Mouse (Mus musculus): ENCODE measurements at regions not wholly inside any gene's neighbourhood (a gene's known extent, or its start where the extent isn't known, plus 50 kb on each side); places are given as distances from the start of the nearest gene placed in this dataset.
"Not testable (repeated sequence)": the region's sequence is repeated elsewhere in the genome, so short reads cannot be mapped to it uniquely, and the experiment has no call there.

DNA sequence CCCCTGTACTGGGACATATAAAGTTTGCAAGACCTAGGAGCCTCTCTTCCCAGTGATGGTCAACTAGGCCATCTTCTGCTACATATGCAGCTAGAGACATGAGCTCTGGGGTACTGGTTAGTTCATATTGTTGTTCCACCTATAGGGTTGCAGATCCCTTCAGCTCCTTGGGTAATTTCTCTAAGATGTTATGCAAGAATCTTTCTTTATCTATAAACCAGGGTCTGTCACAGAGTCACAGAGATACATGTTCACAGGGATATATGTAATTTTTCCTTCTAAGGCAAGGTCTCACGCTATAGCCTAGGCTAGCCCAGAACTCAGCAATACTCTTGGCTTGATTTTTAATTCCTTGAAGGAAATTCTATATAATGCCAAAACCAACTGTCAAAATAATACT, 56.9 kb downstream of the Zfp36l1 start:
- DNase-seq (ENCODE audit: low spot score in 2 of 2), result not testable (repeated sequence)

DNA sequence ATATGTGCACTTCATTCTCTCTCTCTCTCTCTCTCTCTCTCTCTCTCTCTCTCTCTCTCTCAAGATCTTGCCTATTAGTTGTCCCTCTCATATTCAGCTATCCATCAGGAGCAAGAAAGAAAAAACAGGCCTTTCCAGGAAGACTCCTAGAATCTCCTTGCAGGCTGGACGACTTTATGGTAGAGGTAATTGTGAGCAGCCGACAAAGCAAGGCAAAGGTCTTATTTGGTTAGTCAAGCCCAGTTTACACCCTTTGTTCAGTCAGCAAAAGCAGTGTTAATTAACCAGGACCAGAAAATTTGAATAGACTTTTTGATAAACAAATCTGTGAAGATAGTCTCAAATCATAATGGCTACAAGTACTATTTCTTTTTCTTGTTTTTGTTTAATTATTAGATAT, 57.4 kb downstream of the Zfp36l1 start:
- DNase-seq (ENCODE audit: low spot score in 2 of 2), result no peak

- DNase-seq (ENCODE audit: low spot score in 2 of 2), result no peak
Measured at GRCm38 (mm10) chr12:80054655-80055037, 58.2 kb downstream of the Zfp36l1 start.

- DNase-seq (ENCODE audit: low spot score in 2 of 2), result no peak
Measured at GRCm38 (mm10) chr12:80053902-80054654, 58.7 kb downstream of the Zfp36l1 start.

DNA sequence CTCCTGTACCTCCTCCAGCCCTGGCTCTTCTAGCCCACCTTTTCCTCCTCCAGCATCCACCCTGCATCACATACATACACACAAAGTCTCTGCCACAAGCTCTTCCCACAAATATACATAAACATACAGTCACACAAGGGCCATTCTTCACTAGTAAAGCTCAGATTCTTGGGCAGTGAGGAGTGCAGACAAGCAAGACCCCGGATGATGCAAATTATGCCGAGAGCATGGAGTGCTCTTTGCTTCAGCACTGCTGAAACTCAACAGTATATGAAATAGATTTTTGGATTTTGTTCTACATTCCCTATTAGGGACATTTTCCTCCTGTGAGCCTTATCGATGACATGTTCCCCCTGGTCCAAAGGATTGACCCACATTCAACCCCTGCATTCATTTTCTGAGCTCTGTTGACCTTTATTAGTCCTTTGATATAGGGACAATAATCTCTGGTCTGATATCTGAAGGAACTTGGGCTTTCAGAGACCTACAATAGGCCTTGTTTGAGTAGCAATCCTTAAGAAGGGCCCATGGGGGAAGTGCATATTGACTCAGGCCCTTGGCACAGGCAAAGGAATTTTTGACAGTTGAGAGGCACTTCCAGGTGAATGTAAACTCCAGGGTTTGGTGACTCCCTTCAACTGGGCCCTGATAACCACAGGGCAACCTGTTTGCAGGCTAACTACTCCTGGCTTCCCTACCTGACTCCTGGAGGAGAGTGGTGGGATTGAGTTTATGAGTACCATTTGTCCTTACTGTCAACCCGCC, 64.4 kb downstream of the Zfp36l1 start:
- no peak for DNase-seq (ENCODE audit: low spot score in 2 of 2)

GRCm38 (mm10) chr12:80046625-80047303, 66.0 kb downstream of the Zfp36l1 start:
- no peak for DNase-seq (ENCODE audit: low spot score in 2 of 2)

DNA sequence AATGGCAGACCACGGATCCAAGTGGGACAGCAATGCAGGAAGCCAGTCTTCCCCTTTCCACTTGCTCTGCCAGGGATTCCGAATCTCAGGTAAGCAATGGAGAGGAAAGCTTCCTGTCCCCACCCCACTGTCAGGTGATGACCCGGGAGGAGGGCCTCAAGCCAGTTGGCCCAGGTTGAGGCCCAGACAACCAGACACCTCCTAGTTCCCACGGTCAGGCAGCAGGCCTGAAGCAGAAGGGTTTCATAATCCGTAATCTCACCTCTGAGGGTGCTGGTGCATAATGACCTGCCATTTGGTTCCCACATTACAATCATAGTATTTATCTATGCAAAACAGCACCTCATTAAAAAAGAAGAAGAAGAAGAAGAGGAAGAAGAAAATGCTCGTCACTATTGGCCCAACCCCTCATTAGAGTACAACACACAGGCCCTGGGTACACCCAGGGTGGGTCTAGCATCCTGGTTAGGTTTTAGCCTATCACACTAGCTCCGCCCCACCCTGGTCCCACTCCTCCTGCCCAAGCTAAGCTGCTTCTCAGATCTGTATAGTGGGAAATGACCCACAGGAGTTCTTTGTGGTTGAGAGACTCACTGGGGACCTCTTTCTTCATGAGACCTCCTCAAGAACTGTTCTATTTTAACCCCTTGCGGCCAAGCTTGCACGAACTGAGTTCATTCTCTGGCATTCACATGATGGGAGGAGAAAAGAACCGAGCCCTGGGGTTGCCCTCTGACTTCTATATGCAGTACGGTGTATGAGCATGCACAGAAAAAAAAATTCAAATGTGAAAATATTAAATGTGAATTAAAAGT, 71.1 kb downstream of the Zfp36l1 start:
- no peak for DNase-seq (ENCODE audit: low spot score in 2 of 2)

DNA sequence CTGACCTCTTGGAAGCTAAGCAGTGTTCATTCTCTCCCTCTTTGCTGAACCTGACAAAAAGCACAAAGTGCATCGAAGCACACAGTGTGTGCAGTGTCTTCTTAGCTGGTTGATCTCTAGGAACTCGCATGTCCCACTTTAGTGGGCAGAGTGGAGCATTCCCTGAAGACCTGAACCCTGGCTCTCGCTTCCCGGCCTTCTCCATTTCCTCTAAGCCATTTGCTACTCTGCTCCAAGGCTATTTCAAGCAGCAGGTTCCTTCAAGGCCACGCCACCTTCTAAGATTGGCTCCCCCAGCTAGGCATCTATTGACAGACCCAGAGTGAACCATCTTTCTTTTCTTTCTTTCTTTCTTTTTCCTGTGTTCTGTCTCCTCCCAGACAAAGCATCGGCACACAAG, 71.8 kb downstream of the Zfp36l1 start:
- no peak for DNase-seq (ENCODE audit: low spot score in 2 of 2)

GRCm38 (mm10) chr12:80040233-80040632, 72.6 kb downstream of the Zfp36l1 start:
- no peak for DNase-seq (ENCODE audit: low spot score in 2 of 2)

DNA sequence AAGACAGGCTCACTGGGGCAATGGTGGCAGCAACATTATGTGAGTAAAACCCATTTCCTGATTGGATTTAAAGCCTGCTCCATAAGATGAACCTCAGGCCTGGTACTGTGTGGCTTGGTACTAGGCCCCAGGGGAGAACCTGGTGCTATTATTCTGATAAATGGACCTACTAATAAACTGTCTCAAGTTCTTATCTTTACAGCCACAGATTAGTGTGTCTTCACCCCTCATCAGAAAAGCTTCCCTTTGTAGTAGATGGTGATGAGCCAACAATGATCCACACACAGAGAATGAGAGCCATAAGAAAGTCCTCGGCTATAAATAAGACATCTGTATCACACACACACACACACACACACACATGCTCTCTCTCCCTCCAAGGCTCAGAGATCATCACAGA, 73.7 kb downstream of the Zfp36l1 start:
- no peak for DNase-seq (ENCODE audit: low spot score in 2 of 2)

DNA sequence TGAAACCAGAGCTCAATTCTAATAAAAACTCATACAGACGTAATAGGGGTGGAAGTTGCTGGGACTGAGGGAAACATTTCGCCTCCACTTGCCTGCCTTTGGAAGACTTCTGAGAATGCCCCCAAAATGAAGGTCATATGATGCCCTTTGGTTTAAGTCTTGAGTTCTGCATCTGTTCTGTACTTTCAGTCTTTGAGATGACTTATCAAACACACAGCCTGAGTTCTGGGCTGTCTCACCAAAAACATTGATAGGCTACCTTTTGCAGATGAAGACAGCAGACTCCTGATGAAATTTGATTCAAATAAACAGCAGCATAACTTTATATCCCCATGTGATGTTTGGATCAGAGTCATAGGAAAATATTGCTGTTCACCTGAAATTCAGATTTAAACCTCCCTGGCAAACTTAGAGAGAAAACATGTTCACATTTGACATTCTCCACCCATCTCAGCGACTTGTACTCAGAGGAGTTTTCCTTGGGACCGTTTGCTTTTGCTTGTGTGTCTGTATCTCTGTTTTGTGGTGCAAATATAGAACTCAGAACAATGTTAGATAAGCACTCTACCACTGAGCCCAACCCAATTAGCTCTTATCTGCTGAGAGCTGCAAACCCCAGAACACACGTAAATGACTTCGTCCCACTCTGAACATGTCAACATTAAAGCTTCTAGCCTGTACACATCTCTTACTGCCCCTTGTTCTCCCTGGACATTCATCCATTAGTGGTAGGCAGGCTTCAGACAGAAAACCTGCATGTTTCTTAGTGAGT, 77.1 kb downstream of the Zfp36l1 start:
- no peak for DNase-seq (ENCODE audit: low spot score in 2 of 2)

DNA sequence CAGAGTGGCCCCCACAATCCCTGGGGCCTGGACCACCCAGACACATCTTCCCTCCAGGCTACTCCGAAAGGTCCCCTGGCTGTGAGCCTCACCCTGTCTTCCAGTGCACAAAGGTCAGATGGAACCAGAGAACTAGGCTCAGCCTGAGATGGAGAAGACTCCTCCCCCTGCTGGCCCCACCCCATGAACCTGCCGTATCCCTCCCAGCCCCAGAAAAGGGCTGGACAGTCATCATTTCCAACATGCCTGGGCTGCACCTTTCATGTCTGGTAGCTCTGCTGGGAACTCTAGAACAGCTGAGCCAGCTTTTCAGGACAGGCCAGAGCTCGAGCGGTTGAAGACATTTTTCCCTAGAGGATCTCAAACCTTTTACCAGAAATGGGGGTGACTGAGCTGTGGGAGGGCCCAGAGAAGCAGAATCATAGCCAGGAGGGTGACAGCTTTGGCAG, 77.8 kb downstream of the Zfp36l1 start:
- DNase-seq (ENCODE audit: low spot score in 2 of 2), result no peak

DNA sequence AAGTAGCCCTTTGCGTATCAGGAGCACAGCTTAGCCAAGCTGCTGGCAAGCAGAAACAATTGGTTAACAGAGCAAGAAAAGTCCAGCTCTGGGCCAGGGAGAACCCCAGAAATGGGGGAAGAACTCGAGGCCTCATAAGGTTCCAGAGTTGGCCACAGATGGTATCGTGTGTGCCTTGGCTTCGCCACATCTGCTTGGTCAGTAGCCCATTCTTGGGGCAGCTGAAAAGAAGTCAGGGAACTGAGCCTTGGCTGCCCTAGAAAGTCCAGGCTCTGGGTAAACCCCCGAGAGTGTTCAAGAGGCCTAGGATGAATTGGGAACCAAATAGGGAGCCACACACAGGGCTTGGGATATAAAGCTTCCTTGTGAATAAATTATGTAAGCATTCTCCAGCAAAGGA, 78.7 kb downstream of the Zfp36l1 start:
- no peak for DNase-seq (ENCODE audit: low spot score in 2 of 2)

DNA sequence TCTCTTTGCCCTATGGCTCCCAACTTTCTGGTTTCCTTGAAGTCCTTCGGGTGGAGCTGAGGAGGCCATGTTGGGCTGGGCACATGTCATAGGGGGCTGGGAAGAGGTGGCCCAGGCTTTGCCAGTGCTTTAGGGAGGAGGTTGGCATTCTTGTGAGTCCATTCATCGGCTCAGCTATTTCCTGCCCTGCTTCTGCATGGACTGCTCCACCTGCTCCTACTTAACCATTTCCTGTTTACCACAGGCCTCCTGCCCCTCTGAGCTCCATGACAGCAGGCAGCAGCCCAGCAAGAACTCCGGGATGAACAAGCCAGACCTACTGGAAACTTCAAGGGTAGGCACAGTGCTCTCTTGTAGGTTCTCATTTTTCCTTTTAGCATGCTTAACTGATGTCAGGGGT, 80.3 kb downstream of the Zfp36l1 start:
- DNase-seq (ENCODE audit: low spot score in 2 of 2), result no peak

GRCm38 (mm10) chr12:80028301-80028700, 84.5 kb downstream of the Zfp36l1 start:
- no peak for DNase-seq (ENCODE audit: low spot score in 2 of 2)

- DNase-seq (ENCODE audit: low spot score in 2 of 2), result no peak
Measured at GRCm38 (mm10) chr12:80023107-80024078, 89.4 kb downstream of the Zfp36l1 start.

- DNase-seq (ENCODE audit: low spot score in 2 of 2), result no peak
Measured at GRCm38 (mm10) chr12:80022181-80023106, 90.4 kb downstream of the Zfp36l1 start.

GRCm38 (mm10) chr12:80021030-80021473, 91.8 kb downstream of the Zfp36l1 start:
- DNase-seq (ENCODE audit: low spot score in 2 of 2), result no peak

- no peak for DNase-seq (ENCODE audit: low spot score in 2 of 2)
Measured at GRCm38 (mm10) chr12:80018086-80018485, 94.7 kb downstream of the Zfp36l1 start.
